Mouse (Mus musculus): Measurements from ENCODE around the gene Car9.
"Not testable (repeated sequence)": the region's sequence is repeated elsewhere in the genome, so short reads cannot be mapped to it uniquely, and the experiment has no call there.

The Car9 gene

GRCm38 (mm10) chr4:43519956-43520355, 13.2 kb downstream of the Car9 start:
- DNase-seq (ENCODE audit: low read depth, low spot score) = peak; percentile 90

DNA sequence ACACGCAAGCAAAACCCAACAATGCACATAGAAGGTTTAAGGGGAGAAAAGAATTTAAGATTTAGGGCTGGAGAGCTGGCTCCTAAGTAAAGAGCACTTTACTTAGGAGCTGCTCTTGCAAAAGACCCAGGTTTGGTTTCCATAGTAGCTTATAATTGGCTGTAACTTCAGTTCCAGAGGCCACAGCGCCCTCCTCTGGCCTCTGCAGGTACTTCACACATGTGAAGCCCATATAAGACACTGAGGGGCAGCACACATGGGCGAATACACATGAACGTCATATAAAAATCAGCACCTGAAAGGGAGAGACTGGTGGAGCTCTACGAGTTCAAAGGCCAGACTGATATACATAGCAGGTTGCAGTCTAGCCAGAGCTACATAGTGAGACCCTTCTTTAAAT, 21.1 kb downstream of the Car9 start:
- peak; percentile 59 for DNase-seq (ENCODE audit: low read depth, low spot score)

DNA sequence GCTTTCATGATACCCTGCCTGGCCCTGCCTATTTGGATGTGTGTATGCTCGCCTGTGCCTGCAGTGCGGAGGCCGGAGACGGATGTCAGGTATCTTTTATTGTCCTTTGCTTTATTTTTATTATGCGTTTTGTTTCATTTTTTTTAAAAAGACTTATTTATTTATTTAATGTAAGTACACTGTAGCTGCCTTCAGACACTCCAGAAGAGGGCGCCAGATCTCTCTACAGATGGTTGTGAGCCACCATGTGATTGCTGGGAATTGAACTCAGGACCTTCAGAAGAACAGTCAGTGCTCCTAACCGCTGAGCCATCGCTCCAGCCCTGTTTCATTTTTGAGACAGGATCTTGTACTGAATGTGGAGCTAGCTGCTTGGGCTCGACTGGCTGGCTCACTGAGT, 21.7 kb downstream of the Car9 start:
- DNase-seq (ENCODE audit: low read depth, low spot score) = peak; percentile 57

- DNase-seq (ENCODE audit: low read depth, low spot score) = no peak
Measured at GRCm38 (mm10) chr4:43530081-43530501, 23.3 kb downstream of the Car9 start.

DNA sequence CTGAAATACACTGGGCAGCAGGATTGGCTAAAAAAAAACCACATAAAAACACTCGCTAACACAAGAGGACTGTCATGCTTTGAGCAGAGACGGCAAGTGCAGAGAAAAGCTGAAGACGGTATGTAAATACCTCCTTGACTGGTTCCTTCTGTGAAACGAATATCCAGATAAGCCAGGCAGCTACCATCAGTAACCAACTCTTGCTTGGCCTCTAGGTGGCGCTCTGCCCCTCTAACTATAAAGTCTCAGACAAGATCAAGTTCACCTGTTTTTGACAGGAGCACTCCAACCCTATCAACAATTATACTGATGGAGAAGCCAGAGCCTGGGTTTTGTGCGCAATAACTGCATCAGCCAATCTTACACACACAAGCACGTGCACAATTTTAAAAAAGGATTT, 23.8 kb downstream of the Car9 start:
- DNase-seq (ENCODE audit: low read depth, low spot score) = peak; percentile 90

DNA sequence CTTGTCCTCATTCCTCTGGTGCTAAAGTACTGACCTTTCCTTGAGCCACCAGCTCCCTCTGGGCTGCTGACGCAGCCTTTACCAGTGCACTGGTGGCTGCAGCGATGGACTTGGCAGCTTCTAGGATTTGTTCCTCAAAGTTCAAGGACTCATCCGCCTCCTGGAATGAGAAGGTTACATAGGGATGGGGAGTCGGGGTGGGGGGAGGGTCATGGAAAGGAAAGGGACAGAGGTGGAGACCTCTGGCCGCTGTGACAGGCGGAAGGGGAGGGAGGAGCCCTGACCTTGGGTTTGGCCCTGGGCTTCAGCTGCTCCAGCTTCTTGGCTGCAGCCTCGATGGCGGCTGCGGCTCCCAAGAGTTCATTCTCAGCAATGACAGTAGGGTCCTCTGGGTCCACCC, 26.5 kb downstream of the Car9 start:
- no peak for DNase-seq (ENCODE audit: low read depth, low spot score)

DNA sequence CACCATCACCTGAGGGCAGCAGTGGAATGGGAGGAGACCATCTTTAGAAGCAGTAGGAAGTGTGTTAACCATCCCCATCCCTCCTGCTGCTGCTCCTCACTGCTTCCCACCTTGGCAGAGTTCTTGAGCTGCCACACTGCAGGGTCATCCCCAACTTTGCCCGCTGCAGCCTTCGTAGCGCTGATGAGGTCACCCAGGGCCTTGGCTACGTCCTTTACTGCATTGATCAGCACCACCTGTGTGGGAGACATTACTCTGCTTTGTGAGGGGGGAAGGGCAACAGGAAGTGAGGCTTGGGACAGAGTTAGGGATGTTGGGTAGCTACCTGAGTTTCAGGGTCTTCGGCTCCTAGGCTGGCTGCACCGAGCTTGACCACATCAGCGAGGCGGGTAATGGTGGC, 28.9 kb downstream of the Car9 start:
- DNase-seq (ENCODE audit: low read depth, low spot score) = no peak

GRCm38 (mm10) chr4:43536031-43536430, 29.3 kb downstream of the Car9 start:
- no peak for DNase-seq (ENCODE audit: low read depth, low spot score)

GRCm38 (mm10) chr4:43542044-43542443, 35.3 kb downstream of the Car9 start:
- no peak for DNase-seq (ENCODE audit: low read depth, low spot score)

GRCm38 (mm10) chr4:43546375-43547047, 39.7 kb downstream of the Car9 start:
- DNase-seq (ENCODE audit: low read depth, low spot score) = no peak

DNA sequence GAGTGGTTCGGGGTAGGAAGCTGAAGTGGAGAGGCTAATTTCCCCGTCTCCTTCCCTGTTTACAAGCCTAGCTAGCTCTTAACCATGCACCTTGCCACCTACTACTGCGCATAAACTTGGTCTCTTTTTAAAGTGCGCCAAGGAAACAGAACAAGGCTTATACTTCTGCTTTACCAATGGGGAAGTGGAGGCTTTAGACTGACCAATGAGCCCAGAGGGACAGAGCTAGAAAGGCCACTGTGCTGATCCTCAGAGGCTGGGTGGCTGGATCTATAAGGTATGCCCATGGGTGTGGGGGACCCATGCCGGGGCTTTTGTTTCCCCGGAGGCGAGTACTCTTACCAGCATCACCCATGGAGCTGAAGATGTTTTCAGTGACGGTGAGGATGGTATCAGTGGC, 40.4 kb downstream of the Car9 start:
- DNase-seq (ENCODE audit: low read depth, low spot score) = no peak

DNA sequence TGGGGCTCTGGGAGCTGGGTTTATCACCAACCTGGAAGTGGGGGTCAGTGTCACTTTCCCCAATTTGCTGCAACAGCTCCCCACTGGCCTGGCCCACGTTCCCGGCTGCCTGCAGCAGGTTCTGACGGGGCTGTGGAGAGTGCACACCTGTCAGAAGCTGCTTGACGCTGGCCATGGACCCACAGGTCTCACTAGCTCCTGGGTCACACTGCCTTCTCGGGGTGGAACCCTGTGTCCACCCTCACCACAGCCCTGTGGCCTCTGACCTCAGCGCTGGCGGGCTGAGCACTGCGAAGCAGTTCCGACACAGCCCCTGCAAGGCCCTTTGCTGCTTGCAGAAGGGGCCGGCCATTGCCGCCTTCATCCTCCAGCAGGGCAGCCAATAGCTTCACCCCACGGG, 42.3 kb downstream of the Car9 start:
- no peak for DNase-seq (ENCODE audit: low read depth, low spot score)

GRCm38 (mm10) chr4:43551854-43552253, 45.1 kb downstream of the Car9 start:
- DNase-seq (ENCODE audit: low read depth, low spot score) = not testable (repeated sequence)

DNA sequence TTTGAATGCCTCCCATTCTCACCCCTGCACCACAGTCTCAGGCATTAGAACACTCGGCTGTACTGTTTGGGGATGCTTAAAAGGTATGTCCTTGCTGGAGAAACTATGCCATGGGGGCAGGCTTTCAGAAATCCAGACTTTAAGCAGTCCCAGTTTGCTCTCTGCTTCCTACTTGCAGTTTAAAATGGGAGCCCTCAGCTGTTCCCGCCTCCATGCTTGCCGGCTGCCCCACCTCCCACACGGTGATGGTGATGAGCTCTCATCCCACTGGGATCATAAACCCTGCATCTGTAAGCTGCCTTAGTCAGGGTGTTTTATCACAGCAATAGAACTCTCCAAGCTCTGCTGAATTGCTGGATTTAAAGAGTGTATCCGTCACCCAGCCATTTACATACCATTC, 45.7 kb downstream of the Car9 start:
- DNase-seq (ENCODE audit: low read depth, low spot score) = no peak

- DNase-seq (ENCODE audit: low read depth, low spot score) = no peak
Measured at GRCm38 (mm10) chr4:43553891-43554290, 47.1 kb downstream of the Car9 start.

DNA sequence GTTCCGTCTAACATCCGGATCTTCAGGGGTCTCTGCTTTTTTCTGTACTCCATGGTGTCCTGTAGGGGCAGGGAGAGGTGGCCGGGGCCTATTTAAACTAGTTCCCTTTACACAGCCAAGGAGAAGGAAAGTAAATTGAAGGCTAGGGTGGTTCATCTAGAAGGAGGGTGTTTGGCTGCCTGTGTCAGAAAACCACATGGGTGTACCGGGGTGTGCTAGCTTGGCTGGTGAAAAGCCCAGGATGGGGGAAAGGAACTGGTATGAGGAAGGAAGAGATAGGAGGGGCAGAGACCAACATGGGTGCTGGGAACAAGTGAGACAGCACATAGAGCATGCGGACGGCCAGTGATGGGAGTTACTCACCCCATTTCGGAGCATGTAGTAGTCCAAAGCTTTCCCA, 49.2 kb downstream of the Car9 start:
- DNase-seq (ENCODE audit: low read depth, low spot score) = no peak

DNA sequence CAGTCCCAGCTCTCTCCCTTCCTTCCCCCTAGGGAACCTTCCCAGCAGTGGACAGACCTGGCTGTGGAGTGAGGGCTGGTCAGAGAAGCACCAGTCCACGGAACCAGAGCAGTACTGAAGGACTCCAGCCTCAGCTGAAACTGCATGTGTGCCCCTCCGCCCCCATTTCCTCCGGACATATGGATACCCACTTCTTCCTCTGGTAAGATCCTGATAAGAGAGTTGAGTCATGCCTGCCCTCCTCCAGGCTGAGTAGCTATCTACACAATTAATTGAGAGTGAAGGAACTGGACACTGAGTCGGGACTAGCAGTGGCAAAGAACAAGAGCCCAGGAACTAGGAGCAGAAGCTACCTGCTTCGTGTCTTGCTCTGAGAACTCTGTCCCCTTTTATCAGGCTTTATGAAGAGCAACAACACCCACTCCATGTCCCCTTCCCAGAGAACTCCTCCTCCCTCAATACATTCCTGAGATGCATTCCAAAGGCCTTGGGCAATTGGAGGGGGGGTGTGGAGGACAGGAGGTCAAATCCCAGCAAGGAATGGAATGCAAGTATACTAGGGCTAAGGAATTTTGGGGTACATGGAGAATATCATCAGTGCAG, 51.4 kb downstream of the Car9 start:
- DNase-seq (ENCODE audit: low read depth, low spot score) = no peak

DNA sequence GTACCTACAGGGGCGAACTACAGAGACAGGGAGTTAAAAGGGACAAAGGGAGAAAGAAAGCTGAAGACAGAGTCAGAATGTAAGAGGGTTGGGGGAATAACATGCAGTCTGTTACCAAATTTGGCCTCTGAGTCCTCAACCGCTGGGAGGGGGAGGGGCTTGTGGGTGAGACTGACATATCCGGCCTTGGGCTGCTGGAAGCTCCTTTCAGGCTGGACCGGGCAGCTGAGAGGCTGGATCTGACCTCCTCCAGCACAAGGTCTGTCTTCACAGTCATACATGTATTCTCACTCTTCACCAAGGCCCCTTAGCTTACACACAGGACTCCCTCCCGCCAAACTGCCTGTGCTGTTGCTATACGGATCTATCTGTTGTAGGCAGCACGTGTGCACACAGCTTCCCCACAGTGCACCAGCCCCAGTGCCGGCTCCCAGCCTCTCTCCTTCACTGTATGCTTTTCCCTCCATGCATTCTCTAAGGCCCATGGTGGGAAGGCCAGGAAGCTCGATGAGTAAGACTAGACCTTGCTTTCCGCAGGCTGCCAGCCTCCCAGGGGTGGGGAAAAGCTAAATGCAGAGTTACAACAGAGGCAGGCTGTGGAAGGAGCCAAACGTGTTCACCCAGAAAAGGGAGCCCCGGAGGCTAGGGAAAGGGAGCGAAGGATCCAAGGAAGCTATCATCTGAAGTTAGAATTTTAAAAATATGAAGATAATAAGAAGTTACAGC, 52.0 kb downstream of the Car9 start:
- peak; percentile 80 for DNase-seq (ENCODE audit: low read depth, low spot score)

- peak; percentile 9 for DNase-seq (ENCODE audit: low read depth, low spot score)
Measured at GRCm38 (mm10) chr4:43559519-43560242, 52.9 kb downstream of the Car9 start.

GRCm38 (mm10) chr4:43560243-43560611, 53.5 kb downstream of the Car9 start:
- DNase-seq (ENCODE audit: low read depth, low spot score) = peak; percentile 13

DNA sequence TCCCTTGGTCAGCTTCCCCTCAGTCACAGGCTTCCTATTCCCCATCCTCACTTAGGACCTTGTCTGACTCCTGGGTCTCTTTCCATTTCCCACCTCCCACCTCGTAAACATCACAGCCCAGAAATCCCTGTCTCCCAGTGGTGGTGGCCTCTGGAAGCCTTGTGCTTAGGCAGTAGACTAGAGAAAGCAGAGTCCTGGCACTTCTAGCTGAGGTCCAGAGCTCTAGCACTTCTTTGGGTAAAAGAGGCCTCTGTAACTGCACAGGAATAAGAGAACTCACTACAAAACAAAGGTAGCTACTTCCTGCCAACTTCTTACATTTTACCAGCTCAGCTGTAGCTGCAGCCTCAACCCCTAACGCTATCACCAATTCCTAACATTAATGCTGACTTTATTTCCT, 54.2 kb downstream of the Car9 start:
- peak; percentile 34 for DNase-seq (ENCODE audit: low read depth, low spot score)

DNA sequence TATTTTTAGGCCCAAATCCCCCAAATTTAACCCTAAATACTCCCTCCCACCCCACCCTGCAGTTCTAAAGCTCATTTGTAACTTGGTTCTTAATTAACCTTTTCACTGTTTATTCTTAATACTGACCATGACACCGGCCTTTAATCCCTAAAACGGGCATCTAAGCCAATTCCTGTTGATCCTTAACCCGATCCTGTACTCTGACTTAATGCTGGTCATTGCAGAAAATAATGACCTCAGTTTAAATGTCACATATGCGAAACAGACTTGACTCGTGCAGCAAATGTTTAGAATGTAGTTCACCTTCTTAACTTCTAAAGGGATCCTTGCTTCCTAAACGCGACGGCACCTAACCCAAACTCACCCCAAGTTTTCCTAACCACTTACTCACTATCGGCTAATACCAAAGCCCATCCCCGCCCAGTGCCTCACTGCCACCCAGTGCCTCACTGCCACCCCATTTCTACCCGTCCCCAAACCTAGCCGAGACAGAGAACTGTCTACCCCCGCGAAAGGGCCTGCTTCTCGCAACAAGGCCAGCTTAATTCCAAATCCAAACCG, 54.8 kb downstream of the Car9 start:
- DNase-seq (ENCODE audit: low read depth, low spot score) = no peak

Measured in CD4-positive, CD25-positive, alpha-beta regulatory T cell, adult 2 months (primary cell).